Mouse (Mus musculus) hindbrain, embryonic 12.5 days (tissue): ENCODE measurements at regions not wholly inside any gene's neighbourhood (a gene's known extent, or its start where the extent isn't known, plus 50 kb on each side); places are given as distances from the start of the nearest gene placed in this dataset.

Source experiments
- ATAC-seq: fragments of 200-750 bp; cut with Nextera tagmentation; 2 replicates; pipeline ENCODE4 v1.8.0; 2017; ENCODE audit warnings: moderate TSS enrichment; ENCODE audit not compliant: low FRiP score
- H3K27ac ChIP-seq: fragments of 300-500 bp; sonication (generic); 2 replicates; pipeline ENCODE4 v1.5.1; 2016; ENCODE audit warnings: mild to moderate bottlenecking
- H3K27me3 ChIP-seq: fragments of 300-500 bp; sonication (generic); 2 replicates; pipeline ENCODE4 v1.6.1; 2016; ENCODE audit warnings: mild to moderate bottlenecking
- H3K36me3 ChIP-seq: fragments of 300-500 bp; sonication (generic); 2 replicates; pipeline ENCODE4 v1.6.1; 2016; ENCODE audit warnings: mild to moderate bottlenecking
- H3K4me1 ChIP-seq: fragments of 300-500 bp; sonication (generic); 2 replicates; pipeline ENCODE4 v1.6.1; 2016
- H3K4me2 ChIP-seq: fragments of 300-500 bp; sonication (generic); replicated peaks from 2 replicates; pipeline ENCODE4 v1.6.1; 2016; ENCODE audit warnings: mild to moderate bottlenecking
- H3K4me3 ChIP-seq: fragments of 300-500 bp; sonication (generic); 2 replicates; pipeline ENCODE4 v1.5.1; 2016; ENCODE audit warnings: mild to moderate bottlenecking
- H3K9ac ChIP-seq: fragments of 300-500 bp; sonication (generic); 2 replicates; pipeline ENCODE4 v1.6.1; 2016; ENCODE audit warnings: mild to moderate bottlenecking, moderate library complexity
- H3K9me3 ChIP-seq: fragments of 300-500 bp; sonication (generic); replicated peaks from 2 replicates; pipeline ENCODE4 v1.6.1; 2016; ENCODE audit warnings: mild to moderate bottlenecking
- WGBS: fragments of 180-500 bp; shearing (Covaris S2); methylation state at CpG from one replicate; pipeline ENCODE4 v1.1.7; 2016; 5-methylcytosine and 5-hydroxymethylcytosine counted together

GRCm38 (mm10) chr1:51537765-51538360 is 59.6 kb upstream of the Nabp1 start:
- no peak for ATAC-seq
- H3K36me3 ChIP-seq, result no peaks in the 10 kb centered on the region
- H3K9ac ChIP-seq, result no peak overlapping the region
- H3K4me3 ChIP-seq, result no peak overlapping the region
- H3K27me3 ChIP-seq, result no peaks in the 10 kb centered on the region
- H3K4me2 ChIP-seq, result no peak overlapping the region
- H3K9me3 ChIP-seq, result no peaks in the 10 kb centered on the region
- 96% methylated on average over 7 of the region's 7 CpGs for WGBS
- no peaks in the 10 kb centered on the region for H3K4me1 ChIP-seq
- H3K27ac ChIP-seq, result no peak overlapping the region

- ATAC-seq, result no peak
- Histone ChIP-seq H3K4me1 (no peaks in the 10 kb centered on the region), H3K36me3 (no peaks in the 10 kb centered on the region), H3K4me2 (no peak overlapping the region), H3K27me3 (no peaks in the 10 kb centered on the region), H3K4me3 (no peak overlapping the region), H3K27ac (no peak overlapping the region), H3K9me3 (no peaks in the 10 kb centered on the region), H3K9ac (no peak overlapping the region)
- WGBS, result 97% methylated on average over 1 of the region's 1 CpGs
Observed at GRCm38 (mm10) chr1:51536076-51536475, 57.9 kb upstream of the Nabp1 start.

GRCm38 (mm10) chr1:51535414-51535813 is 57.2 kb upstream of the Nabp1 start:
- Histone ChIP-seq H3K4me2 (no peak overlapping the region), H3K27ac (no peak overlapping the region), H3K36me3 (no peaks in the 10 kb centered on the region), H3K4me3 (no peak overlapping the region), H3K9me3 (no peaks in the 10 kb centered on the region), H3K9ac (no peak overlapping the region), H3K27me3 (no peaks in the 10 kb centered on the region), H3K4me1 (0 out of 2 replicates have a peak, but pooled peaks cover under 1% of the 10 kb centered on the region)
- no peak for ATAC-seq
- 97% methylated on average over 2 of the region's 2 CpGs for WGBS

GRCm38 (mm10) chr1:51531360-51531759 is 53.1 kb upstream of the Nabp1 start:
- H3K4me1 ChIP-seq, result 0 out of 2 replicates have a peak, but pooled peaks cover 3% of the 10 kb centered on the region

GRCm38 (mm10) chr1:51530191-51530926 is 52.1 kb upstream of the Nabp1 start:
- H3K27ac ChIP-seq, result no peak overlapping the region
- no peaks in the 10 kb centered on the region for H3K27me3 ChIP-seq
- 67% methylated on average over 9 of the region's 9 CpGs for WGBS
- ATAC-seq, result no peak
- H3K9ac ChIP-seq, result no peak overlapping the region
- H3K4me1 ChIP-seq, result 0 out of 2 replicates have a peak, but pooled peaks cover 3% of the 10 kb centered on the region
- H3K36me3 ChIP-seq, result no peaks in the 10 kb centered on the region
- no peak overlapping the region for H3K4me2 ChIP-seq
- H3K4me3 ChIP-seq, result no peak overlapping the region
- H3K9me3 ChIP-seq, result no peaks in the 10 kb centered on the region

More at GRCm38 (mm10) chr1:51531360-51531759, 53.1 kb upstream of the Nabp1 start:
- H3K4me2 ChIP-seq, result no peak overlapping the region
- no peak for ATAC-seq
- WGBS, result 57% methylated on average over 1 of the region's 1 CpGs
- H3K27me3 ChIP-seq, result no peaks in the 10 kb centered on the region
- no peak overlapping the region for H3K27ac ChIP-seq
- no peak overlapping the region for H3K4me3 ChIP-seq
- H3K9me3 ChIP-seq, result no peaks in the 10 kb centered on the region
- H3K36me3 ChIP-seq, result no peaks in the 10 kb centered on the region
- no peak overlapping the region for H3K9ac ChIP-seq

GRCm38 (mm10) chr1:51529653-51530052 is 51.4 kb upstream of the Nabp1 start:
- Histone ChIP-seq H3K36me3 (no peaks in the 10 kb centered on the region), H3K9ac (no peak overlapping the region), H3K27ac (no peak overlapping the region), H3K27me3 (no peaks in the 10 kb centered on the region), H3K4me3 (no peak overlapping the region), H3K4me1 (0 out of 2 replicates have a peak, but pooled peaks cover 3% of the 10 kb centered on the region), H3K4me2 (no peak overlapping the region), H3K9me3 (no peaks in the 10 kb centered on the region)
- ATAC-seq, result no peak
- 61% methylated on average over 5 of the region's 5 CpGs for WGBS

GRCm38 (mm10) chr1:51528671-51529070 is 50.4 kb upstream of the Nabp1 start:
- no peak overlapping the region for H3K4me2 ChIP-seq
- no peak overlapping the region for H3K9ac ChIP-seq
- H3K27ac ChIP-seq, result no peak overlapping the region
- no peak overlapping the region for H3K4me3 ChIP-seq
- no peak for ATAC-seq
- no peaks in the 10 kb centered on the region for H3K9me3 ChIP-seq
- no peaks in the 10 kb centered on the region for H3K36me3 ChIP-seq
- 71% methylated on average over 1 of the region's 1 CpGs for WGBS
- no peaks in the 10 kb centered on the region for H3K27me3 ChIP-seq
- 0 out of 2 replicates have a peak, but pooled peaks cover 3% of the 10 kb centered on the region for H3K4me1 ChIP-seq
